Mouse (Mus musculus) MEL (cell line): ENCODE results near the gene Ccdc57. TPM values are rescaled to one million over a fixed set of nuclear protein-coding genes. Genes with fewer than 3 reads are reported as not detected.
A peak's percentile ranks its signal among the peaks of the same experiment; 100 is the strongest.

Experiments used
- DNase-seq: peaks from one replicate; pipeline ENCODE4 v3.0.0; 2011; ENCODE audit warnings: low read depth, low spot score
- H3K27ac ChIP-seq: 2 replicates; pipeline ENCODE4 v1.5.1; 2012; ENCODE audit warnings: low read depth, mild to moderate bottlenecking, control low read depth, low read length, moderate library complexity; ENCODE audit not compliant: control insufficient read depth
- H3K27me3 ChIP-seq, 2 experiments: fragments of 150-350 bp in 1 of 2; sonication (generic) in 1 of 2; 2 replicates each; pipeline ENCODE4 v1.6.1; 2012; ENCODE audit warnings: low read length in 2 of 2, mild to moderate bottlenecking in 2 of 2, improper control_type of control experiment in 1 of 2, moderate library complexity in 1 of 2; ENCODE audit not compliant: insufficient read depth in 2 of 2, control insufficient read depth in 1 of 2
- H3K36me3 ChIP-seq, 2 experiments: 2 replicates each; pipeline ENCODE4 v1.6.1; 2012 to 2014; ENCODE audit warnings: low read length in 2 of 2, improper control_type of control experiment in 1 of 2, inconsistent platforms in 1 of 2, mild to moderate bottlenecking in 1 of 2; ENCODE audit not compliant: insufficient read depth in 2 of 2, control insufficient read depth in 1 of 2
- H3K4me1 ChIP-seq, 2 experiments: fragments of 150-350 bp in 1 of 2; sonication (generic) in 1 of 2; 2 replicates each; pipeline ENCODE4 v1.6.1; 2012; ENCODE audit warnings: low read length in 2 of 2, improper control_type of control experiment in 1 of 2, mild to moderate bottlenecking in 1 of 2; ENCODE audit not compliant: insufficient read depth in 2 of 2, control insufficient read depth in 1 of 2
- H3K4me3 ChIP-seq, 2 experiments: fragments of 150-350 bp in 1 of 2; sonication (generic) in 1 of 2; 2 replicates each; pipeline ENCODE4 v1.5.1; 2012; ENCODE audit warnings: low read depth in 2 of 2, low read length in 2 of 2, mild to moderate bottlenecking in 2 of 2, moderate library complexity in 2 of 2, control low read depth in 1 of 2, improper control_type of control experiment in 1 of 2; ENCODE audit not compliant: control insufficient read depth in 1 of 2, insufficient read depth in 1 of 2
- H3K79me2 ChIP-seq: 2 replicates; pipeline ENCODE4 v1.6.1; 2012; ENCODE audit warnings: mild to moderate bottlenecking, low read length, moderate library complexity; ENCODE audit not compliant: control insufficient read depth, poor library complexity, insufficient read depth
- H3K9ac ChIP-seq: 2 replicates; pipeline ENCODE4 v1.6.1; 2012; ENCODE audit warnings: low read depth, mild to moderate bottlenecking, control low read depth, low read length, moderate library complexity; ENCODE audit not compliant: control insufficient read depth, poor library complexity, severe bottlenecking
- H3K9me3 ChIP-seq: fragments of 150-350 bp; sonication (generic); replicated peaks from 2 replicates; pipeline ENCODE4 v1.6.1; 2012; ENCODE audit warnings: mild to moderate bottlenecking, low read length, improper control_type of control experiment, moderate library complexity; ENCODE audit not compliant: insufficient read depth
- ELF1 ChIP-seq: IDR thresholded peaks from 2 replicates; pipeline ENCODE4 v1.6.1; 2014; ENCODE audit warnings: low read depth, mild to moderate bottlenecking, inconsistent platforms, low read length, improper control_type of control experiment, moderate library complexity
- EP300 ChIP-seq, 2 experiments: IDR thresholded peaks; 2 replicates each; pipeline ENCODE4 v1.6.1; 2011; ENCODE audit warnings: improper control_type of control experiment in 2 of 2, low read length in 2 of 2, low read depth in 1 of 2, mild to moderate bottlenecking in 1 of 2
- ETS1 ChIP-seq: IDR thresholded peaks from 2 replicates; pipeline ENCODE4 v1.6.1; 2012; ENCODE audit warnings: low read depth, mild to moderate bottlenecking, inconsistent platforms, low read length, improper control_type of control experiment, moderate library complexity
- GATA1 ChIP-seq: IDR thresholded peaks from 2 replicates; pipeline ENCODE4 v1.6.1; 2011; ENCODE audit warnings: low read depth, low read length, improper control_type of control experiment
- HCFC1 ChIP-seq: IDR thresholded peaks from 2 replicates; pipeline ENCODE4 v1.6.1; 2012; ENCODE audit warnings: low read depth, mild to moderate bottlenecking, inconsistent platforms, low read length, improper control_type of control experiment, moderate library complexity
- JUND ChIP-seq: IDR thresholded peaks from 2 replicates; pipeline ENCODE4 v1.6.1; 2011; ENCODE audit warnings: low read depth, mild to moderate bottlenecking, improper control_type of control experiment, low read length
- MAFK ChIP-seq: IDR thresholded peaks from 2 replicates; pipeline ENCODE4 v1.6.1; 2011; ENCODE audit warnings: low read depth, mild to moderate bottlenecking, low read length, improper control_type of control experiment, borderline replicate concordance
- MAX ChIP-seq: IDR thresholded peaks from 2 replicates; pipeline ENCODE4 v1.6.1; 2011; ENCODE audit warnings: low read length, improper control_type of control experiment
- MAZ ChIP-seq: IDR thresholded peaks from 2 replicates; pipeline ENCODE4 v1.6.1; 2012; ENCODE audit warnings: low read depth, mild to moderate bottlenecking, inconsistent platforms, low read length, improper control_type of control experiment
- MEF2A ChIP-seq: IDR thresholded peaks from 2 replicates; pipeline ENCODE4 v1.6.1; 2014; ENCODE audit warnings: low read depth, mild to moderate bottlenecking, inconsistent platforms, low read length, improper control_type of control experiment; ENCODE audit not compliant: poor library complexity, insufficient replicate concordance, severe bottlenecking; ENCODE audit errors: extremely low read depth
- MXI1 ChIP-seq: IDR thresholded peaks from 2 replicates; pipeline ENCODE4 v1.6.1; 2011; ENCODE audit warnings: mild to moderate bottlenecking, low read depth, low read length, improper control_type of control experiment
- MYC ChIP-seq: IDR thresholded peaks from 2 replicates; pipeline ENCODE4 v1.6.1; 2011; ENCODE audit warnings: low read depth, mild to moderate bottlenecking, low read length, improper control_type of control experiment, moderate library complexity
- POLR2A ChIP-seq, 2 experiments: IDR thresholded peaks; 2 replicates each; pipeline ENCODE4 v1.6.1; 2011 to 2012; ENCODE audit warnings: low read length in 2 of 2, mild to moderate bottlenecking in 2 of 2, control low read depth in 1 of 2, improper control_type of control experiment in 1 of 2, low read depth in 1 of 2, moderate library complexity in 1 of 2; ENCODE audit not compliant: control insufficient read depth in 1 of 2, insufficient read depth in 1 of 2, poor library complexity in 1 of 2
- RCOR1 ChIP-seq: IDR thresholded peaks from 2 replicates; pipeline ENCODE4 v1.6.1; 2012; ENCODE audit warnings: low read depth, mild to moderate bottlenecking, inconsistent platforms, low read length, improper control_type of control experiment
- SIN3A ChIP-seq: IDR thresholded peaks from 2 replicates; pipeline ENCODE4 v1.6.1; 2012; ENCODE audit warnings: low read length, improper control_type of control experiment, inconsistent platforms
- SMC3 ChIP-seq: IDR thresholded peaks from 2 replicates; pipeline ENCODE4 v1.6.1; 2011; ENCODE audit warnings: low read depth, low read length, improper control_type of control experiment
- TAL1 ChIP-seq: IDR thresholded peaks from 2 replicates; pipeline ENCODE4 v1.6.1; 2012; ENCODE audit warnings: mild to moderate bottlenecking, inconsistent platforms, low read length, moderate library complexity, mixed read lengths
- TCF12 ChIP-seq: IDR thresholded peaks from 2 replicates; pipeline ENCODE4 v1.6.1; 2014; ENCODE audit warnings: low read depth, mild to moderate bottlenecking, inconsistent platforms, low read length, improper control_type of control experiment, moderate library complexity
- ZC3H11A ChIP-seq: IDR thresholded peaks from 2 replicates; pipeline ENCODE4 v1.6.1; 2012; ENCODE audit warnings: low read depth, mild to moderate bottlenecking, inconsistent platforms, low read length, improper control_type of control experiment
- ZMIZ1 ChIP-seq: IDR thresholded peaks from 2 replicates; pipeline ENCODE4 v1.6.1; 2012; ENCODE audit warnings: low read depth, mild to moderate bottlenecking, inconsistent platforms, low read length, improper control_type of control experiment, moderate library complexity
- polyA plus RNA-seq, 2 experiments: library from polyadenylated mRNA; stranded (reverse) in 1 of 2; unstranded in 1 of 2; fragments of >175 nt in 1 of 2; fragments of >200 nt in 1 of 2; gene quantifications; 2 replicates each; pipeline versions ENCODE4 v1.2.1 to v1.2.4; 2012; ENCODE audit warnings: low replicate concordance in 2 of 2, low read depth in 1 of 2; ENCODE audit not compliant: insufficient read length in 2 of 2, insufficient read depth in 1 of 2, missing spikeins in 1 of 2
- total RNA-seq: library from RNA; depleted of rRNA; stranded (reverse); fragments of 300-350 nt; gene quantifications from 2 replicates; pipeline ENCODE4 v1.2.3, GENCODE M21; 2012

Gene Ccdc57
- total and polyA plus RNA-seq, 3 experiments, result 5.3 to 7.4 TPM; not detected in 1

DNA sequence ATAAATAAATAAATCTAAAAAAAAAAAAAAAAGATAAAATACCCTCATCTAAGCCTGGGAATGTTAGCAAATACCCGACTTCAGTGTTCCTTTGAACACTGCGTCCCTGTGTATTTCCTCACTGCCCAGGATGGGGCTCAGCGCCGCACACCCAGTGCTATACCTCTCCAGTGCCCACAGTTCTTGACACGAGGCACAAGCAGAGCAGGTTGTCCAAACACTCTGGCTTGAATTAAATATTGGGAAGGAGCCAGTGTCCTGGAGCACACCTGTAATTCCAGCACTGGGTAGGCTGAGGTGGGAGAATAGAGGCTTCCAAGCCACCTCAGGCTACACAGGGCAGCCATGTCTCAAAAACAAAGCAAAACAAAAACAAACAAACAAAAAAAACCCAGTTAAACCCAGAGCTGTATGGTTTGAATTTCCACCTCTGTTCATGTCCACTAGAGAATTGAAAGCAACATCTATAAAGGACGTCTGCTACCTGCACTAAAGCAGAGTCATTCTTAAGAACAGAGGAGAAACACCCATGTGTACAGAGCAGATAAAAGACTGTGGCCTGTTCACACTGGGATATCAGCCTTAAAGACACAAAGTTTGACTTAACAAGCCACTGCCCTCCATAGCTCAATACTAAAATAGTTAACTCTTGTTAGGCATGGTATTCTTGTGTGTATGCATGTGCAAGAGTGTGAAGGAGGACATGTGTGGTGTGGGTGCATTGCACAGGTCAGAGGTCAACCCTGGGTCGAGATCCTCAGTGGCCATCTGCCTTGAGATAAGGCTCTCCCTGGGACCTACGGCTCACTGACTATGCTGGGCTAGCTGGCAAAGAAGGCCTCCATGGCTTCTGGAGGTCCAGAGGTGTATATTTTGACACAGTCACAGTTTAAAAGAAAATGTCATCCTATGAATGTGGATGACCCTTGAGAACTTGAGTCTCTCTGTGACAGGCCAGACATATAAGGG is 32.1 kb downstream of the Ccdc57 start:
- no peaks in the 10 kb centered on the region for H3K9me3 ChIP-seq
- peak overlapping the region; percentile 29; the same call in 1 of the 2 replicates for H3K9ac ChIP-seq
- peak overlapping the region; percentile 65 for H3K27ac ChIP-seq
- peaks cover 2 to 13% of the 10 kb centered on the region in 2 experiments for H3K36me3 ChIP-seq
- no peaks in the 10 kb centered on the region for H3K79me2 ChIP-seq
- peak; percentile 87 for DNase-seq
- no peaks in the 10 kb centered on the region for H3K27me3 ChIP-seq
- TF ChIP-seq ETS1 (peak; percentile 70; the same call in 1 of the 2 replicates), MAFK (peak; percentile 23; the same call in 1 of the 2 replicates), MXI1 (peak; percentile 58; the same call in 1 of the 2 replicates), MAX (0 out of 2 replicates have a peak, but pooled peaks have one; percentile 20), ELF1 (no peak), EP300 (IDR thresholded peaks at IDR 0.05; ENCODE audit: low read depth in 1 of 2, low read length in 2 of 2) (peak; percentile 84 to 90), TAL1 (peak; percentile 82), TCF12 (peak; percentile 88), ZMIZ1 (no peak), ZC3H11A (no peak), HCFC1 (0 out of 2 replicates have a peak, but pooled peaks have one; percentile 48), POLR2A (IDR thresholded peaks at IDR 0.05; ENCODE audit: control insufficient read depth in 1 of 2, insufficient read depth in 1 of 2, low read depth in 1 of 2, low read length in 2 of 2, poor library complexity in 1 of 2) (no peak), MAZ (no peak), SMC3 (0 out of 2 replicates have a peak, but pooled peaks have one; percentile 4), MYC (peak; percentile 54; the same call in 1 of the 2 replicates), RCOR1 (0 out of 2 replicates have a peak, but pooled peaks have one; percentile 56), MEF2A (no peak), JUND (0 out of 2 replicates have a peak, but pooled peaks have one; percentile 48), GATA1 (peak; percentile 92), SIN3A (peak; percentile 85)
- 0 out of 4 replicates have a peak overlapping the region, but pooled peaks of 1 of the 2 experiments have one; percentile 14 for H3K4me3 ChIP-seq
- peaks cover 9 to 10% of the 10 kb centered on the region in 2 experiments for H3K4me1 ChIP-seq
